Mouse (Mus musculus): Measurements from ENCODE around the gene Mblac2.

DNA sequence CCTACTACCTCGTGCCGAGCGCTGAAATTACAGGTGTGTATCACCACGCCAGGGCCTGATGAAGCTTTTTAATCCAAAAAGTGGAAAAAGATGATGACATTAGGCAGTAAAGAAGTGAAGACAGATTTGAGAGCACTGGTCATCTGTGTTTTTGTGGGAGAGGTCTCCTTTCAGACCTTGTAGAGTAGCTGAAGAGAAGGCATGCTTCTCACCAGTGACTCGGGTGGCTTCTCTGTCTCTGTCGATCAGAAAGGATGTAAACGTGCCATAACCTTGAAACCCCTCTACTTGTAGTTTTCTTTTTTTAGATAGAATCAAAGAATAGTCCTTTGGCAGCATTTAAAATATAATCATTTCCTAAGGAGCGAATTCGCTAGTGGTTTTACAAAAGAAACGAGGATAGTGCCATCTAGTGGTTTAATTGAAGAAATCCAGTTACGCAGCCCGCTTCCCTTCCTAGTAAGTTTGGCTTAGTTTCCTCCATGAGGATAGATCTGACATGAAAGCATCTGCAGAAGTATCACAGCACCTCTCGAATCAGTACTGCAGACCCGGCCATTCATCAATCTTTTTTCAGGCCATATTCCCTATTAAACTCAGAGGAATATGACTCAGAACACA is 50.5 kb downstream of the Mblac2 start:
- TF ChIP-seq GATA1 (IDR thresholded peaks at IDR 0.05; ENCODE audit: low read length) (no peak), TAL1 (IDR thresholded peaks at IDR 0.05; ENCODE audit: low read length) (no peak)

All from erythroblast, embryonic 14.5 days (primary cell).